Mouse (Mus musculus) mouse trophoblast stem cell (cell line): ENCODE results near the gene E130208F15Rik.

ENCODE experiments used
- in situ Hi-C, 2 experiments: fragments of 300-500 bp; cut with MseI, MboI; formaldehyde crosslinking; loops; 2 replicates in 1 of 2; 3 replicates in 1 of 2; pipeline ENCODE4 v1.15.1; 2025

Gene E130208F15Rik

DNA sequence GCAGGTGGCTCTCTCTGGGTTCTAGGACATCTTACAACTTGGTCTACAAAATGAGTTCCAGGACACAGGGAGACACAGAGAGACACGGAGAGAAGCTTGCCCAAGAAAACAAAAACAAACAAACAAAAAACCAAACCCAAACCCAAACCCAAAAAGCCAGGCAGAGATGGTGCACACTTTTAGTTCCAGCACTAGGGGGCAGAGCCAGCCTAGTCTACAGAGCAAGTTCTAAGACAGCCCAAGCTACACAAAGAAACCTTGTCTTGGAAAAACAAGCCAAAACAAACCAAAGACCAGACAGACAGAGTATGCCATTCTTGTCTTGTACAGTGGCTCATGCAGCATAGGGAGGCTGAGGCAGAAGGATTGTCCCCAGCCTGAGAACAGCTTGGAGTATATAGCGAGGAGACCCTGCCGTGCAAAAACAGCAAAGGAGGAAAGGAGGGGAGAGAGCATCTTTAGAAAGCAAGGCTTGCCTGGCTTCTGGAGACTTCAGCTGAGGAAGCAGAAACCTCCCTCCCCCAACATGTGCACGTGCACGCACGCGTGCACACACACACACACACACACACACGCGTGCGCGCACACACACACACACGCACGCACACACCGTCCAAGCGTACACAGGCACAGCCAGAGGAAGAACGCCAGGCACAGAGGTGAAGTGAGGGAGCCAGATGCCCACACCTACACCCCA is 15.3 kb upstream of the E130208F15Rik start:
- in situ Hi-C loops: no loop called here

DNA sequence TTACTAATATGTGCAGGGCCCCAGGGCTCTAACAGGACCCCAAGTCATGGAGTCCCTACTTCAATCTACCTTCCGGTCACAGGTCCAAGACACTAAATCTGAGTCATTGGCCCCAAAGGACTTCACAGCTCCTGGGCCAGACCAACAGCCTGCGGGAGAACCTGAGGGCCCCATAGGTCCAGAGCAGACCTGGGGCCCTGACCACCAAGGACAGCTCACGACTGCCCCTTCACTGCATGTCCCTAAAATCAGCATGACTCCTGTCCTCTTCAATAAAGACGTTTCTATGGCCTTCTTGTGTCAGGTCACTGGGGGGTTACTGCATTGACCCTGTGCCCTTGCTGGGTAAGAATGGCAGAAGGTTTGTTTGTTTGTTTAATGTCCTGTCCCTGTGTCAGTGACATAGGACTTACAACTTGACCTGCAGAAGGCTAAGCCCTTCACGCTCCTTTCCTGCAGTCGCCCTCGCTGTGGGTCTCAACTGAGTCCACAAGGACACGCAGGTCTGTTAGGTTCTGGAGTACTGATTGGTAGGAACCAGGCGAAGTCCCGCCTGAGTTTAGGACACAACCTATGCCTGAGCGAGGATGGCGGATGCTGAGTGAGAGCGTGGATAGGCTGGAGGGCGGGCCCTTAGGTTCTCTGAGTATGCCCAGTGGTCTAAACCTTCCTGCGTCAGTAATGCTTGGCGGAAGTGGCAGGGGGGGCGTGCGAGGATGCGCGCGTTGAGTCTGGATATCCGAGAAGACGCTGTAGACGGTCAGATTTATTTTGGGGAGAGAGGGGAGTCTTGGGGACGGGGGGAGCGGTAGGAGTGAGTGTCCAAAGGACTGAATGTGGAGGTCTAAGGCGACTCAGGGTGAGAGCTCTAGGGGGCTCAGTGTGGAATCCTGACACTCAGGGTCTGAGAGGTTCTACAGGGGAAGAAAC is 13.2 kb upstream of the E130208F15Rik start, which contains the start of gene Alkbh6:
Alkbh6 (plus strand) TSS at position 642 of the 930 bp plus-strand sequence.
- in situ Hi-C loops: no loop called here

DNA sequence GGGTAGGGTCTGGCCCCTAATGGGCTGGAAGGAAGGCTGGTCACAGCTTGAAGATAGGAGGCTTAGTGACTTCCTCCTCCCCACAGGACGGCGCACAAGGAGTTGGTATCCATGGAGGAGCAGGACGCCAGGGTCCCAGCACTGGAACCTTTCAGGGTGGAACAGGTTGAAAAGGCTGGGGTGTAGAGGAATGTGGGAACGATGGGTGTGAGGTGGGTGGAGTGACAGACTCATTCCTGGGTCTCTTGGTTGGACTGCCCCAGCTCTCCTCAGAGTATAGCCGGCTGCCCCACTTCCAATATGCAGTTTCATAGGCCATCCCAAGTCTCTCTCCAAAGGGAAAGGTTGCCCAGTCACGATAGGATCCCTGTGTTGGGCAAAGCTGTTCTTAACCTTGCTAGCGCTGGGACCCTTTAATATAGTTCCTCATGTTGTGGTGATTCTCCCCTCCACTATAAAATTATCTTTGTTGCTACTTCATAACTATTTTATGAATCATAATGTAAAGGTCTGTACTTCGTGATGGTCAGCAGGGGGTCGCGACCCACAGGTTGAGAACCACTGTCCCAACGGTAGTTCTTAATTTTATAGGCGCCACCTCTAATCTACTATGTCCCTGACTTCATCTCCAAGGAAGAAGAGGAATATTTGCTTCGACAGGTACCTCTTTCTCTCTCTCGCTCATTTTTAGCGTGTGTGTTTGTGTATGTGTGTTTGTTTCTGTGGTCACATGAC is 12.0 kb upstream of the E130208F15Rik start:
- in situ Hi-C loops: no loop called here

DNA sequence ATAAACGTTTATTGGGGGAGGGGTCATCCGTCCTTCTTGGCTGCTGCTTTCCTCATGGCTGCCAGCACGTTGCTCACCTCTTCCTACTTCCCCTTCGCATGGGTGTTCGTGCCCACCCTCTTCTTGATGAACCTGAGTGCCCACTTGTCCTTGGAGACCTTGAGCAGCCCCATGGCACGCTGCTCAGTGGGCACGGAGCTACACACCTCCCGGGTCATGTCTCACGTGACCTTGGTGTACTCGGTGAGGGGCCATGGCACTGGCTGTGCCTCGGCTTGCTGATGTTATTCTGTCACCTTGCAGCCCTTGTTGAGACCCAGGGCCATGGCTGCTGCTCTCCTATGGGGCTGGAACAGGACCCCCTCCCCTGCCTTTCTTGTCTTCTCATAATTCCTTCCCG is 11.4 kb upstream of the E130208F15Rik start:
- in situ Hi-C loops: no loop called here

DNA sequence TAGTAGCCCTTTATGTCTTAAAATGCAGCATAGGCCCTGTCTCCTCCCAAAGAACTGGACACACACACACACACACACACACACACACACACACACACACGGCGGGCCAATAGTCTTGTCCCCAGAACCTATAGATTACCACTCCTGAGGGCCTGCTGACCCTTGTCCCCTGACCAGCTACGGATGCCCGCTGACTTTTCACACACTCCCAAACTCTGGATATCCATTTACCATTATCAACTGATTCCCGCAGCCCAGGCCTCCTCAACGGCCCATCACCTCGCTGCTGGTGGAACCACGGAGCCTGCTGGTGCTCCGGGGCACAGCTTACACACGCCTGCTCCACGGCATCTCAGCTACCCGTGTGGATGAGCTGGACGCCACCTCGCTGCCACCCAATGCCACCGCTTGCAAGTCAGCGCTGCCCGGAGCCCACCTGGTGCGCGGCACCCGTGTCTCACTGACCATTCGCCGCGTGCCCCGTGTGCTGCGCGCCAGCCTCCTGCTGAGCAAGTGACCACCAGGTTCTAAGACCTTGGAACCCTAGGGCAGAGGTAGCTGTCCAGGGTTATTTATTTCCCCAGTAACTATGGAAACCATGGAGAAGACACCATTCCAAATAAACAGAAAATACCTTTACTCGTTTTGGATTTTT is 7.7 kb upstream of the E130208F15Rik start:
- in situ Hi-C loops: no loop called here

DNA sequence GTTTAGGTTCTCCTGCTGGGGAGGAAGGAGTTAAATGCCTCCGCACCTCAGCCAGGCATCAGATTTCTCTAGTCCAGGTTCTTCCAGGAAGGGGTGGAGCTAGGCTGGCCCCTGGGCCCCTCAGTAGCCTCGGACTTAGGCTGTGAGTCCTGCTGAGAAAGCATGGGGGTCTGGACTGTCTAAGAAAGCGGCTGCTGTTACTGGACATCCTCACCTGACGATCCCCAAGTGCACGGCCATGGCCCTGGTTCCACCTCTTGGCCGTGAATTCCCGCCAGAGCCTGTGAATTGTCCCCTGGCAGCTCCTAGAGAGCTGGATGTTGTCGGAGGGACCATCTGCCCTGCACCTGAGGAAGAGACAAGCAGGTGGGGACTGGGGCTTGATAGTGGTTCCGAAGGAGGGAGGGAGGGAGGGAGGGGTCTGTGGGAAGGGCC is 6.8 kb upstream of the E130208F15Rik start, which contains the start of gene Syne4:
Syne4 (plus strand) TSS at position 87 of the 435 bp plus-strand sequence.
- in situ Hi-C loops: no loop called here

DNA sequence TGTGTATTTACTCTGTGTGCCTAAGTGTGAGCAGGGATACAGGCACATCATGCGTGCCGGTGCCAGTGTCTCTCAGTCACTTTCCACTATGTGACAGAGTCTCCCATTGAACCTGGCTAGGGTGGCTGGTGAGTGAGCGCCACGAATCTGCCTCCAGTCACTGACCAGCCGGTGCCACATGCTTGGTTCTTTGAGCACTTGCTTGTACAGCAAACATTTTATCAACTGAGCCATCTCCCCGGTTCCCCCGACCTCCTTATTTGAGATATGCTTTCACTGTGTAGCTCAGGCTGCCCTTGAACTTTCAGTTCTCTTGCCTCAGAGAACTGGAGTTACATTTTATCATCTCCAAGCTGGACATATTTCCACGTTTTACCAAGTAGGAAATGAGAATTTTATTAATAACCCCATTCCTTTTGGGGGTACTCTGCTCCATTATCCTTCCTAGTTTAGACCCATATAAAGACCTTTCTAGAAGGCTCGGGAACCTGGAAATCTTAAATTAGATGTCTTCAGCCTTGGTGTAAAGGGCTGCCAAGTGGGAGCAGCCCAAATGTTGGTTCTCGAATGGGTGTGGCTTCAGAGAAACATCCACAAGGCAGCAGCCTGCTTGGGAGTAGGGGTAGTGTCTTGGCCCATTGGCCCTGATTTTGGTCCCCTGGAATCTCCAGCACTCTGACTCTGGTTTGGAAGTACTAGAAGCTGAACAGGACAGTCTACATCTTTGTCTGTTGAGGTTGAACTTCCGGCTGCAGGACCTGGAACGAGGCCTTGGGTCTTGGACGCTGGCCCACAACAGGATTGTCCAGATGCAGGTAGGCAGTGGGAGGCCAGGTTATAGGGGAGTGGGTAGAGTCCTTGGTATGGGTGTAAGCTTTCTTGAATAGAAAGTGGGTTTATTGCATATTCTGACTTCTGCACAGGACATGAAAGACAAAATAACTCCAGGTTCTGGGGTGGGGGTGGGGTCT is 5.7 kb upstream of the E130208F15Rik start:
- in situ Hi-C loops: no loop called here

DNA sequence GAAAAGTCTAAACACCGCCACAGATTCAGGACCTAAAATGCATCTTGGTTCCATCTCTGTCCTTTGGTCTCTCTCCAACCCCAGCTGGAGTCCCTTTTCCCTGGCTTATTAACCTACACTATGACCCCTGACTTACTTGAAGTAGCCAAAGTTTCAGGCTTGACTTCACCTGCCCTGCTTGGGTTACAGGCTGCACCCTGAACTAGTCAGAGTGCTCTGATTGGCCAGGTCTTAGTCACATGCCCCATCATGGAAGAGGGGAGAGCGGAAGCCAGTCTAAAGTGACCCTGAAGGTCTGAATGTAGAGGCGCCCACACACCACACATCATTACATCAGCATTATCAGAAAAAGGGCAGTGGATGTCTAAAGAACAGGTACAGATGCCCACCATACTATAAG is 3.4 kb upstream of the E130208F15Rik start:
- in situ Hi-C loops: no loop called here

DNA sequence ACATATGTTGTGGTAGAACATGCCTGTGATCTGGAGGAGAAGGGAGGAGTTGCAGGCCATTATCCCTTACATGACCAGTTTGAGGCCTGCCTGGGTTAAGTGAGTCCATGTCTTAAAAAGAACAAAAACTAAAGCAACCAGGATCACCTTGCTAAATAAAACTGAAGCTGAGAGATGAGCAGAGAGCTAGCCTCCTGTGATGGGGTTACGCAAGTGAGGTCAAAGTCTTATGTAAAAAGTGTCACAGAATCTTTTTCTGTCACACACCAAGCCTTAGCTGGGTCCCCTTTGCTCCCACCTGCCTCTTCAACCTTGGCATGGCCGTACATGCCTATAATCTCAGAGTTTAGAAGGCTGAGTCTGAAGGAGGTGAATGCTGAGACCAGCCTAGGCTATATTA is 594 bp upstream of the E130208F15Rik start:
- in situ Hi-C loops: no loop called here

DNA sequence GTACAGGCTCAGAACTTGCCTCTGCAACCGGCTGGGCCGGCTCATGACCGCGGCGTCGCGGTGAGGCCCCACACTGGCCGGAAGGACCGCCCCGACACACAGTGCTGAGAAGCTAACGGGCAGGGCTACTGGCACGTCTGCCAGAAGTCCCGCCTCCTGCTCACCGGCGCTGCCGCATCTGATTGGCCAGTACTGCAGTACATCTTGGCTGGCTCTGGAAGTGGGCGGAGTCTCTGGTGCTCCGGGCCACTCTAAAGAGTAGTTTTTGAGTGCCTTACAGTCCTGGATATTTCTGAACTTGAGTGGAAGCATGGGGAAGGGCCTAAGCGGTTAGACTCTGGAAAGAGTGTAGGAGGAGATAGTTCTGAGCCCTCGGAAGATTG is 736 bp downstream of the E130208F15Rik start:
- in situ Hi-C loops: no loop called here

DNA sequence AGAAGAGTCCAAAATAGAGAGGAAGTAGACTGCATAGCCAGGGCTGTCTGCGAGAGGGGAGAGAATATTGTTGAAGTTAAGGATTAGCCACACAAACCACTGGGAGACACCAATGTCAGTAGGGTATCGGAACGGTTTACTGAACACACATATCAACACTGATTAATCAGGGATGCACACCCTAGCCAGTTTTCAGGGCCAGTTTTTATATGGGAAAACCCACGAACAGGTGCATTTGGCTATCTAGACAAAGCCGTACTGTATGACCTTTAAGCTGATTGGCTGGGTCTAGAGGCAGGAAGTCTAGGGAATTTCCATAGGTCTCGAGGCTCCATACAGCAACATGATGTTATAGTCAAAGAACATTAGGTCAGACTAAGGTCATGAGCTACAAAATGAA is 1.3 kb downstream of the E130208F15Rik start:
- in situ Hi-C loops: no loop called here

DNA sequence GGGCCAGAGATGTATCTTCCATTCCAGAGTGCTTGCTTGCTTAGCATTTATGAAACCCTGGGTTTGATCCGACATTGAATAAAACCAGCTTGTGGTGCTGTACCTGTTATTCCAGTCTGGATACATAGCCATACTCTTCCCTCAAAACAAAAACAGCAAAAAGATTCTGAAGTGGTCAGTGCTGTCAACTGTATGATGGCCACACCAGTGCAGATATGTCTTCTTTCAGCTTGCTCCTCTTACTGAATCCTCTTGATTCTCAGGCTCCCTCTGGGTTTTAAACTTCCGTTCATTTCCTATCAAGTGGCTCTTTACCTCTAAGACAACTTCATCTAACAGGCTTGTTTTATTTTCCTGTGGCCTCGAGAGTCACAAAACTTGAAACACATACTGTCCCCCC is 2.3 kb downstream of the E130208F15Rik start, which contains the start of gene Sdhaf1:
Sdhaf1 (minus strand) TSS at position 101 of the 400 bp plus-strand sequence.
- in situ Hi-C loops: no loop called here

DNA sequence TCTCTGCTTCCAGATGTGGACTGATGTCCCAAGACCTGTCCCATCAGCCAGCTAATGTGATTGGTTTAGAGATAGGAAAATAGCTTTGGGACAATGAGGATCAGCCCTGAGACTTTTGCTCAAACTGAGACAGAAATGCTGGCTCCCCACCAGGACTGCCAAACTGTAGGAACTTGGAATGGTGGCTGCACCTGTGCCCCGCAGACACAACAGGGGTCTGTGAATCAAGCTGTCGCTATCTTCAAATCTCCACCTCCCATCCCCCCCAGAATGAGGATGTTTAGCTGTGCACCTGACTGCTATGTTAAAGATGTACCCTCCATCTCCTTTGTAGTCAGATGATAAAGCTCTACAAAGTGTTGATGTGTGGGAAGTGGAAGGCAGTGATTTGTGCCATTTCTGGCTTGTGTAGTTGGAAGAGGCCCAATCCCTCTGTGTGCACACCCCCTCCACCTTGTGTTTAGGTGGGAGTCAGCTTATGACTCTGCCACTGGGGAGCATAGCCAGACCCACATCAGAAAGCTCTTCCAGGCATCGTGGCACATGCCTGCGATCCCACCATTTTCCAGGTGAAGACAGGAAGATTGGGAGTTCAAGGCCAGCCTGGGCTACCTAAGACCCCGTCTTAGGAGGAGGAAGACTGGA is 2.9 kb downstream of the E130208F15Rik start:
- in situ Hi-C loops: no loop called here

DNA sequence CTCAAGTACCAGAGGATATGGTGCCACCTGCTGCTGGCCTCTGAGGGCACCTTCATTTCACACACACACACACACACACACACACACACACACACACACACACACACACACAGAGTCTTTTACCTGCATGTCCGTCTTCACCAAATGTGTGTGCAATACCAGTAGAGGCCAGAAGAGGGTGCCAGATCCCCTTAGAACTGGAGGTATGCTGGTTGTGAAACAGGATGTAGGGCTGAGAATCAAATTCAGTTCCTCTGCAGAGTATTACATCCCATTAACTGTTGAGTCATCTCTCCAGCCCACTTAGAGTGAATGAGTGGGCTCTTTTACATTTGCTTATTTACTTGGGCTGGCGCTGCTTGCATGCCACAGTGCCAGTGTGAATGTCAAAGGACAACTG is 3.8 kb downstream of the E130208F15Rik start:
- in situ Hi-C loops: no loop called here

DNA sequence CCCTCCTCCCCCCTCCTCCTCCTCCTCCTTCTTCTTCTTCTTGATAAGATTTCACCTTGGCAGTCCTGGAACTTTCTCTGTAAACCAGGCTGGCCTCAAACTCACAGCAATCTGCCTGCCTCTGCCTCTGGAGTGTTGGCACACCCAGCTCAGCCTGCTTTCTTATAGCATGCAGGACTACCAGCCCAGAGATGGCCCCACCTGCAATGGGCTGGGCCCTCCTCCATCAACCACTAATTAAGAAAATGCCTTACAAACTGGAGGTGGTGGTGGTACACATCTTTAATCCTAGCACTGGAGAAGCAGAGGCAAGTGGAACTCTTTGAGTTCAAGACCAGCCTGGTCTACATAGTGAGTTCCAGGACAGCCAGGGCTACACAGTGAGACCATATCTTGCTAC is 4.9 kb downstream of the E130208F15Rik start:
- in situ Hi-C loops: no loop called here

DNA sequence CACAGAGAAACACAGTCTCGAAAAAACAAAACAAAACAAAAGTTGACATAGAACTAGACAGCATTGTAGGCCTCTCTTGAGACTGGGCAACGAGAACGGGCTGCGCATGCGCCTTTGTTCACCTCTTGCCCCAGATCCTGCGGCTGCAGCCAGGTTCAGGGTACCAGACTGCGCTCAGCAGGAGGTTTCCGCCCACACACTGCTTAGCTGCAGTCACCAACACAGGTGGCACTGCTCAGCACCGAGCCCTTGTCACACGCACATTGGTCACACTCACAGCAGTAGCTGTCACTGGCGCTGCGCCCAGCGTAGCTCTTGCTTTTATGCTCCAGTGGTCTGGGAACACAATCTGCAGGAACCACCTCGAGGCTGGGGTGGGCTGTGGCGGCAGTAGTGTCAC is 5.6 kb downstream of the E130208F15Rik start:
- in situ Hi-C loops: no loop called here

DNA sequence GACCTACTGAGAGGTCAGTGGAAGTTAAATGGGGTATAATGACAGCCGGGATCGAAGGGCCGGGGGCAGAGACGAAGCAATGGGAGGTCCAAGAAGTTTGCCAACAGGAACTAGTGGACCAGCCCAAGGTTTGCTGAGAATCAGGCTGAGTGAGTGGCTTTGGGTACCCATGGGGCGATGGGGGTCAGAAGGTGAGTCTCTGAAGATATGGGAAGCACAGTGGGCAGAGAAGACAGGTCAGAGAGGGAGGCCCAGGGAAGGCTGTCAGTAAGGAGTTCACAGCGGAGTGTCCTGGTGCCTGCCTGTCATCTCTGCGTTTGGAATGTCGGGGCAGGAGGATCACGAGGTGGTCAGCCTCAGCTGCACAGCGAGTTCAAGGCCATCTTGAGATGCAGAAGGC is 6.8 kb downstream of the E130208F15Rik start:
- in situ Hi-C loops: no loop called here

DNA sequence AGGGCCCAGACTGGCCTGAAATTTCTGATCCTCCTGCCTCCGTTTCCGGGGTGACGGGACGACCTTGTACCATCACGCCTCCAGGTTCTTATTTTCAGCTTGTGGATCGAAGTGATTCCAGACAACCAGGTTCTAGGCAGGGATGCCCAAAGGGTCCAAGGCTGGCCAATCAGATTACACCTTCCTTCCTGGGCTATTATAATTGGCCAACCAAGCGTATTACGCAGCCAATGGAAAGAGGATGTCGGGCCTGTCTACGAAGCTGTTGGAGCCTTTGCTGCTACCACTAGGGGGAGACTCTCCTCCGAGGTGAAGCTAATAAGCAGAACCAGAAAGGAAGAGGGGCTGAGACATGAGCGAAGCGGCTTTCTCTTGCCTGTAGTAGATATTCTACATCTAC is 10.3 kb downstream of the E130208F15Rik start:
- in situ Hi-C loops: no loop called here

DNA sequence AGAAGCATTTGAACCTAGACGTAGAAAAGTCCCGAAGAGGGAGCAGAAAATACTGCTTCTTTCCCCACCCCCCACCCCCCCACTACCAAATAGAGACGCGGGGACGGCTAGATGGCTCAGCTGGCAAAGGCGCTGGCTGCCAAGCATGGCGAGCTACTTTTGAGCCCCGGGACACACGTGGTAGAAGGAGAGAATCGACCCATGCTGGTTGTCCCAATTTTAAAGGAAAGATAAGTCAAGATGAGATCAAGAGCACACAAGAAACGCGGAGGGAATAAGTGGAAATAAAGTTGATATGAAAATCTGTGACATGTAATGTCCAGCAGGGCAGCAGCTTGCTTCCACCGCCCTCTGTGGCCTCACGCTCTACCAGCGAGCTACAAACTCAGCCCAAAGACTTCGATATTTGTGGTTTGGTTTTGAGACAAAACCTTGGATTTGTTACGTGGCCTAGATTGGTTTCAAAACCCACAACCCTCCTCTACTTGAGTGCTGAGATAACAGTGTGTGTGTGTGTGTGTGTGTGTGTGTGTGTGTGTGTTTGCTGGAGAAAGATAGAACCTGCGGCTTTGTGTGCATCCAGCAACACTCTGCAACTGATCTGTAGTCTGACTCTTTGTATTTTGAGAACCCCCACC is 11.2 kb downstream of the E130208F15Rik start:
- in situ Hi-C loops: no loop called here
